Mouse (Mus musculus) testis, postnatal 14 days (tissue): ENCODE data around the gene Flt4.
A peak's percentile ranks its signal among the peaks of the same experiment; 100 is the strongest.

Experiments
- DNase-seq: peaks from one replicate; pipeline ENCODE4 v3.0.0; 2021; ENCODE audit warnings: low spot score

Flt4 gene

DNA sequence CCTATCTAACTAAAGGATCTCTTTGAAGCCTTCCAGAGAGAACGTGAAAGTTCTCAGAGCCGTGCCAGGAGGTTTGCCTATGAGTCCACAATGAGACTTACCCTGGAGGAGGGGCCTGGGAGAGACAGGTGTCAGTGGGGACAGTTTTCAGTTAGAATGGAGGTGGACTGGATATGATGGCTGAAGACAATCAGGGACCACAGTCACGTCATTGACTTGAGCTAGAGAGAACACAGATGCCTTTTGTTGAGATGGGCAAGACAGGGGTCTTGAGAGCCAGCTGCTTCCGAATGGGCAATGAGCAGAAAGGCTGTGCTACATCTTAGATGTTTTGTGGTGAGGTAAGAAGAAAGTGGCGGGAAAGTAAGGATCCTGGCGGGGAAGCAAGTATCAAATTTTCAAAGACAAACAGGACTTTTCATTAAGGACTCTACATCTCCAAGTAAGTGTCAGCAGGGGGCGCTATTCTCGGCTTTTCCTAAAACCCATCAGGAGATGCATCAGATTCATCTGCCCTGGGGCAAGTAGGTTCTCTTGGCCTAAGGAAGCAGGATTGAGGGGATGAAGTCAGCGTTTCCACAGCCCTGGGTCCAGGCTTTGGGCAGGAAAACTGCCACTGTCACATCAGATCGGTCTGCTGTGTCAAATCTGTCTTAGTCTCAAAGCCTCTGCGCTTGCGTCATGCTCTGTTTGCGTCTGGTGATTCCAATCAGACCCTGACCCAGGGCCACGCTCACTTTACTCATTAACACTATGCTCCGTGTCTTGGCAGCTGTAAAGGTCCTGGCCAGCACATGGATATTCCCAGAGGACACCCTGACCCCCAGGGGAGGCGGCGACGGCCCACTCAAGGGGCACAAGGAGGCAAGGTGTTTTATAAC lies 41.3 kb downstream of the Flt4 start:
- no peak for DNase-seq

- DNase-seq: no peak
Measured at GRCm38 (mm10) chr11:49650994-49651761, 42.1 kb downstream of the Flt4 start.

- DNase-seq: no peak
Measured at GRCm38 (mm10) chr11:49651762-49652322, 42.8 kb downstream of the Flt4 start.

DNA sequence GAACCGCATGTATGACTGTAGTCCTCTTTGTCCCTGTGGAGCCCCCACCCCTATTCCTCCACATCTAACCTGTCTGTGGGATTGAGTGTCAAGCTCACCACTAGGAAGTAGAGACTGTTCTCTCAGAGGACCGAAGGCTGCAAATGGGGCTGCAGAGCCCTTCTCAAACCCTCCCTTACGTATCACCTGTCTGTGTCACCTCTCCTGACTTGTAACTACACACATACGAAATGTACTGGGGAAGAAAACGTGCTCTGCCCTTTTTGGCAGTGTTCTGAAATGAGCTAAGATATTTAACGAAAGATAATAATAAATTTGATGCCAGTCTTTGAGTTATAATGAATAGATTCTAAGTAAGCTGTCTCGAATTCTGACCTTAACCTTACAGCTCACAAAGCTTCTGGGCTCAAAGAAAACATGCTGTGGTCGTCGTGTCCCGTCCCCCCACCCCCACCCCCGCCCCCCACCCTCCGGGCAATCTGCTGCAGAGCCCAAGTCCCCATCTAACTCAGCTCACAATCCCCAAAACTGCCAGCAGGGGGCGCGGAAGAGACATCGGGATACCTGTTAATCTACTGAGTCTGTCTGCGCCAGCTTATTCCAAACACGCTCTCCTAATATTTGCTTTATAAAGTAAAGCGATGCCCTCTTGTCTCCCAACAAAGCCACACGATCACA lies 43.5 kb downstream of the Flt4 start:
- peak; percentile 77 for DNase-seq

- no peak for DNase-seq
Measured at GRCm38 (mm10) chr11:49653079-49653408, 44.0 kb downstream of the Flt4 start.

DNA sequence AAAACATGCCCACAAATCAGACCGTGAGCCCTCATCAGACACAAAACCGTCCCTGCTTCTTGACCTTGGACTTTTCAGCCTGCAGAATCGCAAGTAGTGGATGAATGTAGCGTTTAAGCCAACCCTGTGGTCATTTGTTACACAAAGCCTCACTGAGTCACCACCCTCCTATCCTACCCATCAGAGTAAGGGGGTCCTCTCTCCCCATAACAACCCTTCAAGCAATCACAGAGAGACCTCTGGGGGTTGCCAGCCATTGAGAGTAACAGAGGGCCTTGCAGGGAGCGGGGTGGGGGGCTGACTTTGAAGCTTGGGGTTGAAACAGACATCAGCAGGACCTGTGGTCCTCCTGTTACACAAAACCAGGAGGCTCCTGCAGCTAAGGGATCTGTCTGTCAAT lies 45.6 kb downstream of the Flt4 start:
- no peak for DNase-seq

GRCm38 (mm10) chr11:49655501-49655900 lies 46.4 kb downstream of the Flt4 start:
- no peak for DNase-seq

DNA sequence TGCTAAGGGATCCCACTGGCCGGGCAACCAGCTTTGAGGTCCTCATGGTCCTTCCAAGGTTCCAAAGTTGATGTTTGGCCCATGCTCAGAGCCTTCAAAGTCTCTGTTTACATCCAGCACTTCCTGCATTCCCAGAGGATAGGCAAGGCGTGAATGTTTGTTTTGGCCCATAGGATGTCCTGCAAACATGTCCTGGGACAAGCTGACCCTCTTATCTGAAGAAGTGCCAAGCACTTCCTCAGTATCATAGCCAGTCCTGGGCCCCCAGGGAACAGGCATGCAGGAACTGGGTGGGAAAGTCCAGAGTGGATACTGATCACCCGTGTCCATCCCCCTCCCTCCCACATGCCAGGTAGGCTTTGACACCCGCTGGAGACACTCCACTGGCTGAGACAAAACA lies 49.0 kb downstream of the Flt4 start:
- DNase-seq: no peak

GRCm38 (mm10) chr11:49658791-49659469 lies 49.9 kb downstream of the Flt4 start:
- no peak for DNase-seq

GRCm38 (mm10) chr11:49659470-49659799 lies 50.4 kb downstream of the Flt4 start:
- no peak for DNase-seq

DNA sequence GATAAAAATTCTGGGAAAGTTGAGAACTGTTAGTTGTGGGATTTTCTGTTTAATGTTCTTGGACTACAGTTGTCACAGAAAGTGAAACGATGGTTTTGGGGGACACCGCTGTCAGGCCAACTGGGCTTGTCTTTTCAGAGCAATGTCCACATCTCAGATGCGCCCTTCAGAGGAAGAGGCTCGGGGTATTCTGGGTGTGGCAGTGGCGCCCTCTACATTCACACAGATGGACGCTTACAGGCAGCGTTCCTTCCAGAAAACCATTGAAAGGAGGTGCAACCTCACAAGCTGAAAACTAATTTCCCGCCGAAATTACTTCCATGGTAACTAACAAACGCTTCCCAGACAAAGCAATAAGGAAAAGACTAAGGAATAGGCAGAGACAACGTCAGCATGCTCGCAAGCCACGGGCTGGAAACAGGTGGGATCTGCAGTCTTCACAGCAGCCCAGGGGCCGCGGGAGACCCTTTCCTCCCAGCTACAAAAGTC lies 53.3 kb downstream of the Flt4 start:
- DNase-seq: no peak

- no peak for DNase-seq
Measured at GRCm38 (mm10) chr11:49663310-49663709, 54.2 kb downstream of the Flt4 start, which contains the start of gene Scgb3a1. TSS of gene Scgb3a1 (plus strand) at chr11:49663610.

- no peak for DNase-seq
Measured at GRCm38 (mm10) chr11:49664262-49665140, 55.4 kb downstream of the Flt4 start.

- DNase-seq: no peak
Measured at GRCm38 (mm10) chr11:49665462-49665861, 56.4 kb downstream of the Flt4 start.

- no peak for DNase-seq
Measured at GRCm38 (mm10) chr11:49673433-49673832, 64.4 kb downstream of the Flt4 start.

- DNase-seq: no peak
Measured at GRCm38 (mm10) chr11:49684237-49684973, 75.3 kb downstream of the Flt4 start.

DNA sequence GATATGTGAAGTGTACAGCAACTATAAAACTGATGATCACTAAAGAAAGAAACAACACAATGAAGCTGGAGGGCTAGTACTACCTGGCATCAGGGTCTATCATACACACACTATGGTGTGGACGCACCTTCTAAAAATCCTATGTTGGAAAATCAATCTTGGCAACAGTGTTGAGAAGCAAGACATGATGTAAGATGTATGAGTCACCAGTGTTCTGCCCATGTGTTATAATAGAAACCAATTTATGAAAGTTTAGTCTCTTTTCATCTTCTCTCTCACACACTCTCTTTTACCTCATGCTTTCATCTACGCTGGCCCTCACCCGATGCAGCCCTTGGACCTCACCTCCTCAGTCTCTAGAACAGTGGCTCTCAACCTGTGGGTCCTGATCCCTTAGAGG lies 86.0 kb downstream of the Flt4 start:
- DNase-seq: no peak

DNA sequence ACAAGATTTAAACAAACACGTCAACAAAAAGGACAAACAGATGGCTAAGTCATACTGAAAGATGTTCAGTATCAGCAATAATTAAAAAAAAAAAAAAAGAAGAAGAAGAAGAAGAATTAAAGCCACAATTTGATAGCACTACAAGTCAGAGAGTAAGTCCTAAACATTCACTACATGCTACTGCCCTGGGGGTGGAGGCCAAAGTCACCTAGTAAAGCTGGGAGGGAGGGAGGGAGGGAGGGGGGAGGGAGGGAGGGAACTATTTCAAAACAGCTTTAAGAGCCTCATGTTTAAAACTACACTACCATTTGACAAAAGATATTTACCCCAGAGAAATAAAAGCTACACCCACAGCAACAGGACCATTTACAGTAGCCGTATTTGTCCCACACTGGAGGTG lies 86.6 kb downstream of the Flt4 start:
- DNase-seq: no peak

DNA sequence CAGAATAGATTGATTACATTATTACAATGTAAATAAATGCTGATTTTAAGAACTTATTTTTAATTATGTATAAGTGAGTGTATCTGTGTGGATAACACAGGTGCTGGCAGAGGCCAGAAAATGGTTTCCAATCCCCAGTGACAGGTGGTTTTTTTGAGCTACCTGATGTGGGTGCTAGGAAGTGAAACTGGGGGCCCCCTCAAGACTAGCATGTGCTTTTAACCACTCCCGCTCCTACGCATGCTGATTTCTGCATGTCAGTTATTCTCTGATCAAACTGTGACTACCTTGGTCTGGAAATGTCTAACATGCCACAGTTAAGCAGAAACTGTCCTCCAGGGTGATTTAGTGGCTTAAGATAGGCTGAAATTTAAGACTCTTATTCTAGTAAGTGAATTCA lies 87.4 kb downstream of the Flt4 start:
- no peak for DNase-seq

GRCm38 (mm10) chr11:49697779-49698178 lies 88.7 kb downstream of the Flt4 start:
- DNase-seq: no peak
